Mouse (Mus musculus) bone marrow, adult 2 months (tissue): ENCODE measurements around the gene Cds2. TPM values are rescaled to one million over a fixed set of nuclear protein-coding genes. Genes with fewer than 3 reads are reported as not detected.
A peak's percentile ranks its signal among the peaks of the same experiment; 100 is the strongest.
"Not testable (repeated sequence)": the region's sequence is repeated elsewhere in the genome, so short reads cannot be mapped to it uniquely, and the experiment has no call there.

Experiments used
- H3K27ac ChIP-seq: fragments of 200-500 bp; 2 replicates; pipeline ENCODE4 v1.5.1; 2012; ENCODE audit warnings: low read depth, mild to moderate bottlenecking, control low read depth, inconsistent platforms, low read length; ENCODE audit not compliant: control insufficient read depth, poor library complexity, insufficient read depth
- H3K4me1 ChIP-seq: fragments of 200-500 bp; 2 replicates; pipeline ENCODE4 v1.6.1; 2011; ENCODE audit warnings: low read length; ENCODE audit not compliant: control insufficient read depth, insufficient read depth
- H3K4me3 ChIP-seq: fragments of 200-500 bp; replicated peaks from 2 replicates; pipeline ENCODE3; 2011; ENCODE audit warnings: mild to moderate bottlenecking, low read depth, low read length, control low read depth; ENCODE audit not compliant: control insufficient read depth
- CTCF ChIP-seq: fragments of 200-500 bp; IDR thresholded peaks from 2 replicates; pipeline ENCODE4 v1.5.1; 2011; ENCODE audit warnings: low read length, control low read depth; ENCODE audit not compliant: control insufficient read depth, insufficient read depth
- POLR2A ChIP-seq: fragments of 200-500 bp; IDR thresholded peaks from 2 replicates; pipeline ENCODE4 v1.6.1; 2011; ENCODE audit warnings: low read depth, mild to moderate bottlenecking, control low read depth, low read length, borderline replicate concordance; ENCODE audit not compliant: control insufficient read depth
- WGBS: fragments of 180-500 bp; shearing (Covaris S2); methylation state at CpG from one replicate; pipeline ENCODE4 v1.1.7; 2018; 5-methylcytosine and 5-hydroxymethylcytosine counted together
- polyA plus RNA-seq: library from polyadenylated mRNA; stranded (reverse); fragments of >200 nt; gene quantifications from 2 replicates; pipeline ENCODE4 v1.2.4, GENCODE M21; 2011; ENCODE audit warnings: low replicate concordance; ENCODE audit not compliant: missing spikeins, insufficient read depth, insufficient read length

Cds2 gene
- polyA plus RNA-seq, 1 experiment, result 30.7 TPM

DNA sequence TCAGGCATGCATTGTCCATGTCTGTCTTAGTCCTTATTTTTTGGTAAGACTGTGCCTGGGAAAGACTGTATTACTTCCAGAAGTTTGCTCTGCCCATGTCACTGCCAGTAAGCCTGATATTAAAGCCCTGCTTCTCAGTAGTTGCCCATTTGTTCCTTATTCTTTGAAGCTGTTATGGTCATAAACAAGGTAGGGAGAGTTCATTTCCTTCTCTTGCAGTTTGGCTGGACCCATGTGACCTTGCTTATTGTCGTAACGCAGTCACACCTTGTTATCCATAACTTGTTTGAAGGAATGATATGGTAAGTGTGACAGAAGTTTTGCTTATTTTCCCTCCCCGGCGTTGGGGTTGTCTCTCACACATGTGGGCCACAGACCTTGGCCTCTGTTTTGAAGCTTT, 35.3 kb downstream of the Cds2 start:
- TF ChIP-seq POLR2A, result no peak
- no peak for TF ChIP-seq CTCF
- H3K27ac ChIP-seq, result no peak overlapping the region
- WGBS, result 87% methylated on average over 4 of the region's 4 CpGs
- no peak overlapping the region for H3K4me3 ChIP-seq
- H3K4me1 ChIP-seq, result peaks cover 1% of the 10 kb centered on the region; the same call in 1 of the 2 replicates

- no peak overlapping the region for H3K27ac ChIP-seq
- TF ChIP-seq POLR2A (no peak), CTCF (no peak)
- WGBS, result 86% methylated on average over 4 of the region's 4 CpGs
- no peaks in the 10 kb centered on the region for H3K4me1 ChIP-seq
- H3K4me3 ChIP-seq, result no peak overlapping the region
Measured at GRCm38 (mm10) chr2:132301436-132301835, 38.5 kb downstream of the Cds2 start.

- WGBS, result 55% methylated on average over 7 of the region's 7 CpGs
- Histone ChIP-seq H3K4me3 (no peak overlapping the region), H3K27ac (no peak overlapping the region), H3K4me1 (no peaks in the 10 kb centered on the region)
- TF ChIP-seq POLR2A, result no peak
- no peak for TF ChIP-seq CTCF
Measured at GRCm38 (mm10) chr2:132305165-132305564, 42.2 kb downstream of the Cds2 start.

GRCm38 (mm10) chr2:132305988-132306387, 43.0 kb downstream of the Cds2 start:
- no peak overlapping the region; the same call in 1 of the 2 replicates for H3K27ac ChIP-seq
- no peak for TF ChIP-seq POLR2A
- peak; percentile 68 for TF ChIP-seq CTCF
- WGBS, result 44% methylated on average over 4 of the region's 4 CpGs
- H3K4me3 ChIP-seq, result no peak overlapping the region
- no peaks in the 10 kb centered on the region for H3K4me1 ChIP-seq

- TF ChIP-seq POLR2A (no peak), CTCF (no peak)
- H3K4me3 ChIP-seq, result no peak overlapping the region
- no peak overlapping the region for H3K27ac ChIP-seq
- H3K4me1 ChIP-seq, result no peaks in the 10 kb centered on the region
- 88% methylated on average over 11 of the region's 11 CpGs for WGBS
Measured at GRCm38 (mm10) chr2:132307213-132307843, 44.4 kb downstream of the Cds2 start.

GRCm38 (mm10) chr2:132308829-132309228, 45.9 kb downstream of the Cds2 start:
- Histone ChIP-seq H3K27ac (no peak overlapping the region), H3K4me3 (no peak overlapping the region), H3K4me1 (no peaks in the 10 kb centered on the region)
- TF ChIP-seq CTCF (no peak), POLR2A (no peak)
- 71% methylated on average over 6 of the region's 6 CpGs for WGBS

DNA sequence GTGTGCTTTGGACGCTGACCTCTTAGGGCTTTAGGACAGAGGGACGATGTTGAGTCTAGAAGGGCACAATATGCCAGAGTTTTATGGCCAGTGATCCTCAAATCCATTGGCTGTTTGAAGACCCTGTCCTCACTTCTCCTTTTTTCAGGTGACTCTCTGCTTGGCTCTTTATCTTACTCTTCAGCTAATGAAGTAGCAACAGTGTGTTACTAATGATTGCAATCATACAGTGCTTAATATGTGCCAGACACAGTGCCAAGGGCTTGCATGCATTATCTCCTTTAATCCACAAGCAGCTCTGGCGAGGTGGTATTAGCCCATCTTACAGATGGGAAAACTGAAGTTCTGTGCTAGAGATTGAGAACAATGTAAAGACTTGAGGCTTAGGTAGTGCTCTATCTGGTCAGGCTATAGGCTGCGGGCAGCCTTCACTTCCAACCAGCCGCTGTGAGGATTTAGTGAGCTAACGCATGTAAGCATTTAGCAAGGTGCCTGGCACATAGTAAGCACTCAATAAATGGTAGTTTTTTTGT, 46.5 kb downstream of the Cds2 start:
- Histone ChIP-seq H3K4me3 (no peak overlapping the region), H3K4me1 (no peaks in the 10 kb centered on the region), H3K27ac (no peak overlapping the region)
- no peak for TF ChIP-seq CTCF
- TF ChIP-seq POLR2A, result no peak
- WGBS, result 86% methylated on average over 6 of the region's 6 CpGs

DNA sequence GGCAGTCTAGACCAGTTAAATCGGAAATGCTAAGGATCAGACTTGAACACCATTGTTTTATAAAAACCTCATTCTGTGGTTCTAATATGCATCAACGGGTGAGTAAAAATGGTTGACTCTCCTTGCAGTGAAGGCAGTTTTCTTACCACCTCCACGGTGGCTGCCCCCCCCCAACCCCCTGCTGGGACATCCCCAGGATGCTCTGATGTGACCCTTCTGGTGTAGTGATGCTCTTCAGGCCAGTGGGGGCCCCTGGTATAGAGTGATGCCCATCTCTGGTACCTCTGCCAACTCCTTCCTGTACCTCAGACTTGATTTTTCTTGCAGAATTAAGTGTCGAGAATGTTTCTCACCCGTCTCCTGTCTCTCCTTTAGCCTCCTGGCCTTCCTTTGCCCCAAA, 49.7 kb downstream of the Cds2 start:
- Histone ChIP-seq H3K27ac (no peak overlapping the region), H3K4me1 (no peaks in the 10 kb centered on the region), H3K4me3 (no peak overlapping the region)
- WGBS, result 71% methylated on average over 5 of the region's 5 CpGs
- TF ChIP-seq CTCF (no peak), POLR2A (no peak)

- TF ChIP-seq POLR2A (no peak), CTCF (no peak)
- no peak overlapping the region for H3K4me3 ChIP-seq
- 93% methylated on average over 2 of the region's 2 CpGs for WGBS
- H3K27ac ChIP-seq, result no peak overlapping the region
- no peaks in the 10 kb centered on the region for H3K4me1 ChIP-seq
Measured at GRCm38 (mm10) chr2:132313568-132313967, 50.6 kb downstream of the Cds2 start.

DNA sequence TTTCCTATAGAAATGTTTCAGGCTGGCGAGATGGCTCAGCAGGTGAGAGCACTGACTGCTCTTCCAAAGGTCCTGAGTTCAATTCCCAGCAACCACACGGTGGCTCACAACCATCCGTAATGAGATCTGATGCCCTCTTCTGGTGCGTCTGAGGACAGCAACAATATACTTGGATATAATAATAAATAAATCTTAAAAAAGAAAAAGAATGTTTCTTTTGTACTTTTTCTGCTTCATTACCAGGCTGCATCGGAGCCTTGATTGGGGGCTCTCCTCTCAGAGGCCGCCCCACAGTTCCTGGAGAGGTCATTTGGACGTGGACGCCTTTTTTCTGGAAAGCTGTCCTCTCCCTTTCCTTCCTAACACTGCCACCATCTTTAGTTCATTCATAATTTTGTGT, 51.1 kb downstream of the Cds2 start:
- not testable (repeated sequence) for H3K4me1 ChIP-seq, H3K27ac ChIP-seq, H3K4me3 ChIP-seq
- WGBS, result 82% methylated on average over 8 of the region's 8 CpGs
